Mouse (Mus musculus): ENCODE data around the gene Clspn. TPM values are rescaled to one million over a fixed set of nuclear protein-coding genes. Genes with fewer than 3 reads are reported as not detected.

The Clspn gene
- 14.0 TPM for total RNA-seq (2023)

DNA sequence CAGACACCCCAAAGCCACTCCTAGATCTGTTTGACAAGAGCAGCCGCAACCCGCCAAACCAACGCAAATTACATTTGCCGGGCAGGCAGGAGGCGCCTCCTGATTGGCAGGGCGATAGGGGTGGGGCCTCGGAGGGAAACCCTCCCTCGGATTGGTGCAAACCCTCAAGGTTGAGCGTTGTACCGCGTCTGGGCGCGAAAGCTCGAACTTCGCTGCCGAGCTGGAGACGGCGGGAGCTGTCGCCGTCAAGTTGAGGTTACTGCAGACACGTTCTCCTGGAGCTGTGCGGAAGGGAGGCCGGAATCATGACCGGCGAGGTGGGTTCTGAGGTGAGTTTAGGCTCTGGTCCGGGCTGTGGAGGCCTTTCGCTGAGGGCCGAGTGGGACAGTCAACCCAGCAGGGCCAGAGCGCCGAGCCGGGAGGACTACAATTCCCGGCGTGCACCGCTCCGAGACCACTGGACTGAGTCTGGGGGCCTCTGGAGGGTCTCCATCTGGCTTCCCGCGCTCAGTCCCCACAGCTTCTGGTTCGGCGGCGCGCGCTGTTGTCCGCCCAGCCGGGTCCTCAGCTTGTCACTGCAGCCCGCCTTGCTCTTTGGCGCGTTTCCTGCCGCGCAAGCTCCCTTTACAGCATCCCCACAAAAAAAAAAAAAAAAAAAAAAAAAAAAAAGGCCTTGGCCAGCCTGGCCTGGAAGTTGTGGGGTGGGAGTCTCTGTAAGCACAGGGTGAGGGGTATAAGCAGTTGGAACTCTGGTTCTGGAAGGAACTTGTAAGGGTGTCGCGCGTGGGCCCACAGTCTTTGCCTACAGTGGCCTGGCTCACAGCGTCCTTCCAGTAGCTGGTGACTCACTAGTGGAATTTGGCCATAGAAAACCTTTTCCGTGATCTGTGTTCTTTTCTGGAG lies at the start of gene Clspn:
TSS of gene Clspn (plus strand) at position 127 of the 903 bp plus-strand sequence.

GRCm38 (mm10) chr4:126532827-126533728 lies 23.7 kb upstream of the Clspn start, which contains the start of gene Ago4:
Gene Ago4, minus strand, starts transcription at chr4:126533472.

DNA sequence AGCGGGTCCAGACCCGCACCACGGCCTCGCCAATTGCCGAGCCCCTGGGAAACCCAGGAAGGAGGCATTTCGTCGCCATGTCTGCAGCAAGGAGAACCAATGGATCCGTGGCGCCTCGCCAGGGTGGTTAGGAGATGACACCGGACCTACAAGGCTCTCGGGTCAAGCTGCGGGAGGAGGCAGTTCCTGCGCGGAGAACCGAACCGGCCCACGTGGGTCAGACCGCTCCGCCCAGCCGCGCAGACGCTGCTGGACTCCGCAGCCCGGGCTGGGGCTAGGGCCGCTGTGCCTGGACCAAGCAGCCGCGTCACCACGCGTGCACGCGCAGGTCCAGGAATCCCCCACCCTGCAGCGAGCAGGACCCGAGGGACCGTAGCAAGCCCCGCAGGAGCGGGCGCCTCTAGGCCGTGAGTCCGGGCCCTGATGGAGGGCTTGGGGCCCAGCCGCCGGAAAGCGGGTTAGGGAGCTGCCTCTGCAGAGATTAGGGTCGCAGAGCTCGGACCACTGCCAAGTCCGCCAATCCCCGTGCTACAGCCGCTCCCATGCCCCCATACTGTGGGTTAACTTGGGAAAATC lies 53.0 kb downstream of the Clspn start, which contains the start of gene 5730409E04Rik:
TSS of gene 5730409E04Rik (plus strand) at position 213 of the 576 bp plus-strand sequence.

Other genes with a start within 250 kb of the Clspn start
- 37.7 TPM for gene Adprhl2, start 235.2 kb upstream of the Clspn start, total RNA-seq (2023)
- gene Tekt2, start 231.2 kb upstream of the Clspn start, total RNA-seq (2023): not detected
- 41.9 TPM for gene Ago3, start 127.4 kb upstream of the Clspn start, total RNA-seq (2023)
- gene Ago1, start 88.4 kb upstream of the Clspn start, total RNA-seq (2023): 46.8 TPM
- gene Ago4, start 23.5 kb upstream of the Clspn start, total RNA-seq (2023): 0.44 TPM
- 0.33 TPM for gene 5730409E04Rik, start 52.9 kb downstream of the Clspn start, total RNA-seq (2023)
- 82.4 TPM for gene Psmb2, start 120.7 kb downstream of the Clspn start, total RNA-seq (2023)
- gene Tfap2e, start 179.3 kb downstream of the Clspn start, total RNA-seq (2023): not detected
- 33.9 TPM for gene Ncdn, start 196.5 kb downstream of the Clspn start, total RNA-seq (2023)
- 58.3 TPM for gene AU040320, start 196.6 kb downstream of the Clspn start, total RNA-seq (2023)